Mouse (Mus musculus): ENCODE measurements at regions not wholly inside any gene's neighbourhood (a gene's known extent, or its start where the extent isn't known, plus 50 kb on each side); places are given as distances from the start of the nearest gene placed in this dataset.

GRCm38 (mm10) chr16:93341791-93342190 lies 262.1 kb downstream of the Setd4 start:
- H3K9me3 ChIP-seq (ENCODE audit: low read length), result no peaks in the 10 kb centered on the region
- H3K4me1 ChIP-seq (ENCODE audit: insufficient read depth, low read depth, low read length), result no peaks in the 10 kb centered on the region
- no peak overlapping the region for H3K9ac ChIP-seq (replicated peaks; ENCODE audit: low read depth)
- no peak for ATAC-seq
- no peaks in the 10 kb centered on the region for H3K36me3 ChIP-seq (ENCODE audit: insufficient read depth, low read length)
- no peak overlapping the region for H3K27ac ChIP-seq (ENCODE audit: low read length)
- DNase-seq (ENCODE audit: low spot score), result no peak
- no peak overlapping the region for H3K4me3 ChIP-seq (ENCODE audit: low read depth, low read length)
- no peaks in the 10 kb centered on the region for H3K27me3 ChIP-seq (replicated peaks; ENCODE audit: insufficient read depth, low read length)
- TF ChIP-seq EP300 (IDR thresholded peaks at IDR 0.05) (no peak), CTCF (IDR thresholded peaks at IDR 0.05) (no peak)
- WGBS, result 66% methylated on average over 2 of the region's 2 CpGs
- no peak overlapping the region for H3K4me2 ChIP-seq (replicated peaks; ENCODE audit: low read depth, low read length)

GRCm38 (mm10) chr16:93338806-93339205 lies 265.1 kb downstream of the Setd4 start:
- no peak for ATAC-seq
- 77% methylated on average over 6 of the region's 6 CpGs for WGBS
- no peaks in the 10 kb centered on the region for H3K36me3 ChIP-seq (ENCODE audit: insufficient read depth, low read length)
- H3K27ac ChIP-seq (ENCODE audit: low read length), result no peak overlapping the region
- DNase-seq (ENCODE audit: low spot score), result no peak
- H3K27me3 ChIP-seq (replicated peaks; ENCODE audit: insufficient read depth, low read length), result no peaks in the 10 kb centered on the region
- H3K9me3 ChIP-seq (ENCODE audit: low read length), result no peaks in the 10 kb centered on the region
- no peak overlapping the region for H3K4me3 ChIP-seq (ENCODE audit: low read depth, low read length)
- H3K4me2 ChIP-seq (replicated peaks; ENCODE audit: low read depth, low read length), result no peak overlapping the region
- no peak overlapping the region for H3K9ac ChIP-seq (replicated peaks; ENCODE audit: low read depth)
- TF ChIP-seq CTCF (IDR thresholded peaks at IDR 0.05) (no peak), EP300 (IDR thresholded peaks at IDR 0.05) (no peak)
- H3K4me1 ChIP-seq (ENCODE audit: insufficient read depth, low read depth, low read length), result no peaks in the 10 kb centered on the region

- no peak for DNase-seq (ENCODE audit: low spot score)
- WGBS, result 69% methylated on average over 11 of the region's 11 CpGs
- H3K9me3 ChIP-seq (ENCODE audit: low read length), result no peaks in the 10 kb centered on the region
- no peaks in the 10 kb centered on the region for H3K36me3 ChIP-seq (ENCODE audit: insufficient read depth, low read length)
- H3K9ac ChIP-seq (replicated peaks; ENCODE audit: low read depth), result no peak overlapping the region
- no peaks in the 10 kb centered on the region for H3K27me3 ChIP-seq (replicated peaks; ENCODE audit: insufficient read depth, low read length)
- TF ChIP-seq CTCF (IDR thresholded peaks at IDR 0.05), result no peak
- no peak for TF ChIP-seq EP300 (IDR thresholded peaks at IDR 0.05)
- H3K4me1 ChIP-seq (ENCODE audit: insufficient read depth, low read depth, low read length), result no peaks in the 10 kb centered on the region
- no peak for ATAC-seq
- no peak overlapping the region for H3K27ac ChIP-seq (ENCODE audit: low read length)
- no peak overlapping the region for H3K4me2 ChIP-seq (replicated peaks; ENCODE audit: low read depth, low read length)
- H3K4me3 ChIP-seq (ENCODE audit: low read depth, low read length), result no peak overlapping the region
Observed at GRCm38 (mm10) chr16:93335322-93336111, 268.3 kb downstream of the Setd4 start.

GRCm38 (mm10) chr16:93333654-93334053 lies 270.2 kb downstream of the Setd4 start:
- H3K9ac ChIP-seq (replicated peaks; ENCODE audit: low read depth), result no peak overlapping the region
- no peak for TF ChIP-seq EP300 (IDR thresholded peaks at IDR 0.05)
- TF ChIP-seq CTCF (IDR thresholded peaks at IDR 0.05), result no peak
- no peak overlapping the region for H3K27ac ChIP-seq (ENCODE audit: low read length)
- H3K4me2 ChIP-seq (replicated peaks; ENCODE audit: low read depth, low read length), result no peak overlapping the region
- 69% methylated on average over 6 of the region's 6 CpGs for WGBS
- H3K9me3 ChIP-seq (ENCODE audit: low read length), result no peaks in the 10 kb centered on the region
- no peak overlapping the region for H3K4me3 ChIP-seq (ENCODE audit: low read depth, low read length)
- no peaks in the 10 kb centered on the region for H3K36me3 ChIP-seq (ENCODE audit: insufficient read depth, low read length)
- no peaks in the 10 kb centered on the region for H3K4me1 ChIP-seq (ENCODE audit: insufficient read depth, low read depth, low read length)
- H3K27me3 ChIP-seq (replicated peaks; ENCODE audit: insufficient read depth, low read length), result no peaks in the 10 kb centered on the region
- no peak for DNase-seq (ENCODE audit: low spot score)
- no peak for ATAC-seq

- H3K4me1 ChIP-seq (ENCODE audit: insufficient read depth, low read depth, low read length), result no peaks in the 10 kb centered on the region
- H3K4me2 ChIP-seq (replicated peaks; ENCODE audit: low read depth, low read length), result no peak overlapping the region
- TF ChIP-seq EP300 (IDR thresholded peaks at IDR 0.05), result no peak
- no peak for TF ChIP-seq CTCF (IDR thresholded peaks at IDR 0.05)
- WGBS, result 47% methylated on average over 13 of the region's 13 CpGs
- H3K27me3 ChIP-seq (replicated peaks; ENCODE audit: insufficient read depth, low read length), result no peaks in the 10 kb centered on the region
- H3K27ac ChIP-seq (ENCODE audit: low read length), result no peak overlapping the region
- no peak for DNase-seq (ENCODE audit: low spot score)
- no peaks in the 10 kb centered on the region for H3K36me3 ChIP-seq (ENCODE audit: insufficient read depth, low read length)
- ATAC-seq, result no peak
- no peak overlapping the region for H3K4me3 ChIP-seq (ENCODE audit: low read depth, low read length)
- H3K9me3 ChIP-seq (ENCODE audit: low read length), result no peaks in the 10 kb centered on the region
- no peak overlapping the region for H3K9ac ChIP-seq (replicated peaks; ENCODE audit: low read depth)
Observed at GRCm38 (mm10) chr16:93328680-93329395, 275.0 kb downstream of the Setd4 start.

- Histone ChIP-seq H3K36me3 (ENCODE audit: insufficient read depth, low read length) (no peaks in the 10 kb centered on the region), H3K9me3 (ENCODE audit: low read length) (no peaks in the 10 kb centered on the region), H3K4me3 (ENCODE audit: low read depth, low read length) (no peak overlapping the region), H3K4me2 (replicated peaks; ENCODE audit: low read depth, low read length) (no peak overlapping the region), H3K9ac (replicated peaks; ENCODE audit: low read depth) (no peak overlapping the region), H3K27ac (ENCODE audit: low read length) (no peak overlapping the region), H3K4me1 (ENCODE audit: insufficient read depth, low read depth, low read length) (no peaks in the 10 kb centered on the region), H3K27me3 (replicated peaks; ENCODE audit: insufficient read depth, low read length) (no peaks in the 10 kb centered on the region)
- ATAC-seq, result no peak
- no peak for DNase-seq (ENCODE audit: low spot score)
- TF ChIP-seq CTCF (IDR thresholded peaks at IDR 0.05), result no peak
- no peak for TF ChIP-seq EP300 (IDR thresholded peaks at IDR 0.05)
- 69% methylated on average over 5 of the region's 5 CpGs for WGBS
Observed at GRCm38 (mm10) chr16:93324911-93325310, 279.0 kb downstream of the Setd4 start.

Measured in lung, postnatal 0 days (tissue).